Mouse (Mus musculus) neutrophil, adult 5-6 weeks (primary cell): ENCODE data around the gene Zfp810. TPM values are rescaled to one million over a fixed set of nuclear protein-coding genes. Genes with fewer than 3 reads are reported as not detected.
"Not testable (repeated sequence)": the region's sequence is repeated elsewhere in the genome, so short reads cannot be mapped to it uniquely, and the experiment has no call there.

Experiments
- ATAC-seq: fragments of 151-379, 151-347 bp; 2 replicates; pipeline ENCODE4 v1.8.0; 2017; ENCODE audit warnings: mild to moderate bottlenecking, moderate TSS enrichment; ENCODE audit not compliant: insufficient number of reproducible peaks, poor library complexity, low FRiP score, severe bottlenecking; ENCODE audit errors: extremely low read depth
- total RNA-seq: library from RNA; stranded (forward); fragments of 200-1000 nt; gene quantifications from 2 replicates; pipeline ENCODE4 v1.2.3, GENCODE M21; 2017

Gene Zfp810
- total RNA-seq: 13.9 and 20.4 TPM in 2 replicates

DNA sequence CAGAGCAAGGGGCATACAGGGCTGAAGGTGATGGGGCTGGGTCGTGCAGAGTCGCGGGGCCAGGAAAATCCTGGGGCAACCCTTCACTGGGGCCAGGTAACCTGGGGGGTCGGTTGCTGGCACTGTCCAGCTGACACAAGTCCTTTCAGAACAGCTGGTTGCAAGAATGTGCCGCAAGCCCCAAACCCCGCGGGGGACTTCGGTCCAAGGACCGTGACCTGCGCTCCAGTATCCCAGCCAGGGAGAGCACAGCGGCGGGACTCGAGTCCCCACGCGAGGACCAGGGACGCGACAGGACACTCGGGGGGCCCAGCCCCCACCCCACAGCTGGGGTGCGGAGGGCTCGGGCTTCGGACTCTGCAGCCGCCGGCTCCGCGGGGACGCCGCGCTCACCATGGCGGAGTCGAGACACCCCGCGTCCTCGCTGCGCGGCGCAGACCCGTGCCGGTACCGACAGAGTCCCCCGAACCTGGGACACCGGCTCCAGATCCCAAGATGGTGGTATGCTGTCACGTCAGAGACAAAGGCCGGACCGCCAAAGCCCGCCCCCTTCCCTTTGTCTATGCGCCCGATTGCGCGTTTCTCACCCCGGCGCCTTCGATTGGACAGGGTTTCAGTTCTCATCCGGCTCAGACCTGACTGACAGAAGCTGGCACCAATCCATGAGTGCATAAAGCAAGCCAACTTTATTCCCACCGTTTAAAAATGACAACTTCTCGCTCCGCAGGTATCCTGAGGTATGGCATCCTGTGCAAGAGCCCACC, at the start of gene Zfp810:
Gene Zfp810 (minus strand): TSS at position 493 of the 764 bp plus-strand sequence.
- peak; percentile 99 for ATAC-seq

- no peak for ATAC-seq
Measured at GRCm38 (mm10) chr9:22355919-22356318, 48.5 kb upstream of the Zfp810 start.

- ATAC-seq: no peak
Measured at GRCm38 (mm10) chr9:22353901-22354300, 46.5 kb upstream of the Zfp810 start.

DNA sequence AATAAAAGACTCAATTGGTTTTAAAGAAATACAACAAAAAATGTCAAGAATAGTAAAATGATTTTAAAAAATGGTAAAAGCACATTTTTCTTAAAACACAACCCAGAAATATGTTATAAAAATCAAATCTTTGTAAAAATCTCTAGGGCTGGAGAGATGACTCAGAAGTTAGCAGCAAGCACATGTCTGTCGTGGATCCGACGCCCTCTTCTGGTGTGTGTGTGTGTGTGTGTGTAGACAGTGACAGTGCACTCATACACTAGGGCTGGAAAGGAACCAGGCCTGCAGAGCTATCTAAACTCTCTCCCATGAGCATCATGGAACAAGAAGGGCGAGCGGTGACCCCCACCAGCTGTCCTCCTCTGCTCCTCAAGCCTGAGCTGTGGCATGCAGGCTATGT, 46.0 kb upstream of the Zfp810 start:
- ATAC-seq: no peak

- ATAC-seq: no peak
Measured at GRCm38 (mm10) chr9:22340331-22340730, 32.9 kb upstream of the Zfp810 start.

GRCm38 (mm10) chr9:22337217-22337616, 29.8 kb upstream of the Zfp810 start:
- no peak for ATAC-seq

GRCm38 (mm10) chr9:22327475-22328387, 20.3 kb upstream of the Zfp810 start:
- ATAC-seq: peak; percentile 95

DNA sequence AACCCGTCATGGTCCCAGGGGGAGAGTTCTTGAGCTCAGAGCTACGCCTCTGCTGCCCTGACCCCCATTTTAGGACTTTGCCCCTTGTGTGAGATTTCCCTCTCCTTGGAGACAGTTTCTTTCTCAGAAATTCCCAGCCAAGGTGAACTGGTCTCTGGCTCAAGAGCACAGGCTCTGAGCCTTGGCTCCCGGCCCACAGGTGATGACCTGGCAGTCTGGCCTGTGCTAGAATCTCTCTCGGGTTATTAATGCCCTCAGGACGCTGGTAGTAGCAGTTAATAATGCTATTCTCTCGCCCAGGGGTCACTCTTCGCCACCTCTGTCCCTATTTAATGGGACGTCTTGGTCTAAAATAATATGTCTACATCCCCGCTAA, 19.6 kb upstream of the Zfp810 start:
- no peak for ATAC-seq

GRCm38 (mm10) chr9:22324579-22324978, 17.1 kb upstream of the Zfp810 start:
- ATAC-seq: peak; percentile 59

DNA sequence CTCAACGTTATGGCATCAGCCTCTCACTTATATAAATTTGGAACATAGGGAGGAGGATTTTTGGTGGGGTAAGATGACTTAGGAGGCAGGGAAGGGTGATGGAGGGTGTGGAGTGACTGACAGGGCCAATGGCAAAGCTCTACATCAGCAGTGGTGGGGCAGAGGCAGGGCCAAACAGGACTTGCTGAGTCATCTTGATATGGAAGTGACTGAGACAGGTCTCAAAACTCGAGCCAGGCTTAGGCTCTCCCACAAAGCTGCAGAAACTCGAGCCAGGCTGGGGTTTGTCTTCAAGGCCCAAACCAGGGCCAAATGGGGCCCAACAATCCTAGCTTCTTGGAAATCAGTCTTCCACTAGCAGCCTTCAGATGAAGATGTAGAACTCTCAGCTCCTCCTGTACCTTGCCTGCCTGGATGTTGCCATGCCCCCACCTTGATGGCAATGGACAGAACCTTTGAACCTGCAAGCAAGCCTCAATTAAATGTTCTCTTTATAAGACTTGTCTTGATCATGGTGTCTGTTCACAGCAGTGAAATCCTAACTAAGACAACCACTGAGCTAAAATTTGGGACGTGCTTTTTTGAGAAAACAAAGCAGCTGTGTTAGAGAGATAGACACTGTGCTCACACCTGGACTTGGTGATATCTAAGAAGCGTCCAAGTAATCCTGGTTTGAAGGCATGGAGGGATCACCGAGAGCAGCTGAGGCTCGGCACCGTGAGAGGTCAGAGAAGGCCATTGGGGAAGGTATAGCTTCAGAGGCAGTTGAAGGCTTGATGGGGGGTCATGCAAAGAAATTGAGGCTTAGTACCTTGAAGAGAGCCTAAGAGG, 15.1 kb upstream of the Zfp810 start:
- no peak for ATAC-seq

- no peak for ATAC-seq
Measured at GRCm38 (mm10) chr9:22319109-22319508, 11.7 kb upstream of the Zfp810 start.

- not testable (repeated sequence) for ATAC-seq
Measured at GRCm38 (mm10) chr9:22316047-22316446, 8.6 kb upstream of the Zfp810 start.

GRCm38 (mm10) chr9:22314066-22314465, 6.6 kb upstream of the Zfp810 start:
- no peak for ATAC-seq

DNA sequence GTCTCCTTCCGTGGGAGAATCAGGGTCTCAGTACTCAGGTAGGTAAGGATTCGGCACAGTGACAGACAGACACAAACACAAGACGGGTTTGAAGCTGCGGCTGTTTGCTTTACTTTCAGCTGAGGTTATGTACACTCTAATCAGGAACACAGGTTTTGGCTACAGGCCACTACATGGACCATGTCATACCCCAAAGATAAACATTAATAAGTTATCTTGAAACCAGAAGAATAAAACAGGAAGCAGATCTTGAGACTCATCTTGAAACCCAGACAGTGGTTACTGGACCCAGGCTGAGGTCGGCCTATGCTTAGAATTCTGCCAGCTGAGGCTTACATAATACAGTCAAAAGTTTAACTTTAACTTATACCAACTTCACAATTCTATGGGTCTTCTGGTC, 5.8 kb upstream of the Zfp810 start:
- no peak for ATAC-seq

DNA sequence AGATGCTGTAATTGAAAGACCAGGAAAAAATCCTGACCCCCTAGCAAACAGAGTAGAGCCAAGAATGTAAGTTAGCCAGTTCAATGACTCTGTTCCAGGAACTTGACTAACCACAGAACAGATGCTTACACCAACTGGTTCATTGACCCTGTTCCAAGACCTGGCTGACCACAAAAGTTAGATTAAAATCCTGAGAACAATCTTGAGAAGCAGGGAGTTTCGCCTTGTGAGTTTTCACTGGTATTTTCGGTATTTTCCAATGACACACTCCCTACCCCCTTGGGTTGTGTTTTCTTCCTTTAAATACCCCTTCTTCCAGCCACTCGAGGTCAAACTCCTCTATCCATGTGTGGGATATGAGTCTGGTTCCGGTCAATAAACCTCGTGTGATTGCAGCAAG, 2.2 kb upstream of the Zfp810 start:
- no peak for ATAC-seq

DNA sequence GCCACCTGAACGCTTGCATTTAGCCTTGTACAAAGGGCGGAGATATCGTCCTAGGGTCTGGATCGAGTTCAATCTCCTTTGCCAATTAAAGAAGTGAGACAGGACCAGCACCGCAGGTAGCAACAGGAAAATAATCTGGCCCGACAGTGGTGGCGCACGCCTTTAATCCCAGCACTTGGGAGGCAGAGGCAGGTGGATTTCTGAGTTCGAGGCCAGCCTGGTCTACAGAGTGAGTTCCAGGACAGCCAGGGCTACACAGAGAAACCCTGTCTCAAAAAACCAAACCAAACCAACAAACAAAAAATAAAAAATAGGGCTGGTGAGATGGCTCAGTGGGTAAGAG, 443 bp upstream of the Zfp810 start:
- ATAC-seq: not testable (repeated sequence)

GRCm38 (mm10) chr9:22306726-22307125, 722 bp downstream of the Zfp810 start:
- ATAC-seq: no peak

DNA sequence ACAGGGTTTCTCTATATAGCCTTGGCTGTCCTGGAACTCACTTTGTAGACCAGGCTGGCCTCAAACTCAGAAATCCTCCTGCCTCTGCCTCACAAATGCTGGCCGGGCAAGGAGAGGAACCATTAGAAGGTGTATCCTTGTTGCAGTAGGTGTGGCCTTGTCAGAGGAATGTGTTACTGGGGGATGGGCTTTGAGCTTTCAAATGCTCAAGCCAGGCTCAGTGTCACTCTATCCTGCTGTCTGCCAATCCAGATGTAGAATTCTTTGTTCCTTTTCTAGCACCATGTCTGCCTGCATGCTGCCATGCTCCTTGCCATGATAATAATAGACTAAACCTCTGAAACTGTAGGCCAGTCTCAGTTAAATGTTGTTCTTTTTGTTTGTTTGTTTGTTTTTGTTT, 5.2 kb downstream of the Zfp810 start:
- ATAC-seq: no peak

DNA sequence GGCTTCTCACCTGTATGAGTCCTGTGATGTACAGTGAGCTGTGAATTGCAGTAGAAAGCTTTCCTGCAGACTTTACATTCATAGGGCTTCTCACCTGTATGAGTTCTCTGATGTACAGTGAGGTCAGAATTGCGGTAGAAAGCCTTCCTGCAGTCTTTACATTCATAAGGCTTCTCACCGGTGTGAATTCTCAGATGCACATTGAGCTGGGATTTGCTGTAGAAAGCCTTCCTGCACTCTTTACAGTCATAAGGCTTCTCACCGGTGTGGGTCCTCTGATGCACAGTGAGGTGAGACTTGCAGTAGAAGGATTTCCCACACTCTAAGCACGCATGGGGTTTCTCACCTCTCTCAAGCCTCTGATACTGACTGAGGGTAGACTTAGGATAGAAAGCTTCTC, 28.7 kb downstream of the Zfp810 start:
- ATAC-seq: no peak
